Mouse (Mus musculus) erythroid progenitor cell, adult 5-6 weeks (primary cell): Measurements from ENCODE around the gene Glt6d1. TPM values are rescaled to one million over a fixed set of nuclear protein-coding genes. Genes with fewer than 3 reads are reported as not detected.

ENCODE experiments used
- ATAC-seq: replicated peaks from 2 replicates; pipeline ENCODE4 v1.8.0; 2016; ENCODE audit warnings: moderate number of reproducible peaks, mild to moderate bottlenecking, moderate TSS enrichment, inconsistent platforms; ENCODE audit not compliant: poor library complexity, low FRiP score, severe bottlenecking
- total RNA-seq, 2 experiments: library from RNA; stranded (forward) in 1 of 2; stranded (reverse) in 1 of 2; fragments of 150-400 nt in 1 of 2; fragments of 186-747, 209-891 nt in 1 of 2; gene quantifications; 2 replicates each; pipeline versions ENCODE4 v1.2.3 to v1.2.4; 2015 to 2017; ENCODE audit warnings: low replicate concordance in 2 of 2

Glt6d1 gene
- total RNA-seq, 2 experiments from 2014 or later, result not detected

DNA sequence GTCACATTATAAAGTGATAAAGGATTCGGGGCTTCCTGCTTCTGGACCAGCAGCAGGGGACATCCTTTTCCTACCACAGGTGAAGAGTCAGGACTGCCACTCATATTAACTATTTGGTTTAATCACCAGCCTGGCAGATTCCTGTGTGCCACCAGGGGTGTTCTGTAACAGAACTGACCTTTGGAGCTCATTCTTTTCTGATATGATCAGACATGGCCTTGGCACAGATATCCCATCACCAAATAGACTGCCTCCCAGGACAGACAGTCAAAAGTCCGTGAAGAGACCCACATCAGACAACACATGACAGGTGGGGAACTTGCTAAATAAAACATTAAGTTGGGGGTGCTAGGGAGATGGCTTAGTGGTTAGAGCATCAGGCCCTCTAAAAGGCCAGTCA, 3.9 kb downstream of the Glt6d1 start:
- ATAC-seq, result no peak

DNA sequence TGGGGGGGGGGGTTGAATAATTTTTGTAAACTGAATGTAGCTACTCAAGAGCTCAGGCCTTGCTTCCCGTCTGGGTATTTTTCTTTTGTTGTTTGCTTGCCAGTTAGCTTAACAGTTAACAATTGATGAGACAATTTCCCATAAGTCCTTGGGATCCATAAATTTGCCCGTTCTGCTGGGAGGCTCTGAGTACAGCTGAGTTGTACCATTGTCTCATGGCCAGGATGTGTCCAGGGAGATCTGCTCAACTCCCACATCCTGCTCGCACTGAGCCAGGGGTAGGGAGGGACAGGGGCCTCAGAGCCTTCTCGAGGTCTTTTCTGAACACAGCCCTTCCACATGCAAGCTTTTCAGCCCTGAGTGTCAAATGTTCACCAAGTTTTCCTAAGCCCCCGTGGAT, 17.6 kb downstream of the Glt6d1 start:
- ATAC-seq, result no peak

DNA sequence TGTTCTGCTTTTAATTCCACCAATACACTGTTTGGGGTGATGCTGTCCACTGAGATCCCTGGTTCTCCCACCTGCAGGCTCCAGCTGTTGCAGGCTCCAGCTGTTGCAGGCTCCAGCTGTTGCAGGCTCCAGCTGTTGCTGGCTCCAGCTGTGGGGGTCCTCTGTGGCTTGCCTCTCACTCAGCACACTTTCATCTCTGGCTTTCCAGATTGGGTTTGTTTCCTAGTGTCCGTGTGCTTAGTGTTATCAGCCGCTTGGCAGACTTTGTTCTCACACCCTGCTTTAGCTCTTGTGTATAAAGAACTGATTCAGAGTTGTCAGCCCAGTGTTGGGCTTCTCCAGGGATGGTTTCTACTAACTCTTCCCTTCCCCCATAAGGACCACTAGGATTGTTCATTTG, 18.0 kb downstream of the Glt6d1 start:
- ATAC-seq, result no peak

DNA sequence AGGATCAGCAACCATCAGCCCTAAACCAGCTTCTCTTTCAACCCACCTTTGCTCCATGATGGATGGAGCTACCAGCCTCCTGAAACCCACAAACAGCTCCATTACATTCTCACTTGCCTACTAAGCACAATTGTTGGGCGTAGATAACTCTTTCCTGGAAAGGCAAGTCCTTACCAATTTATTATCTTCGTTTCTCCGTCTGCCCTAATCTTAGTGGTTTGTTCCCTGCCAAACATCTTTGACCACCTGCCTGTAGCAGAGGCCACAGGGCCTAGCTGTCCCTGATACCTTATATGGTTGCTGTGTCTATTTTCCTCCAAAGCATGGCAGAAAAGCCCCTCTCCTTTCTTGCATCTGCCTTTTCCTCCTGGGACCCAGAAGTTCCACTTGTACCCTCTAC, 26.6 kb downstream of the Glt6d1 start:
- no peak for ATAC-seq

DNA sequence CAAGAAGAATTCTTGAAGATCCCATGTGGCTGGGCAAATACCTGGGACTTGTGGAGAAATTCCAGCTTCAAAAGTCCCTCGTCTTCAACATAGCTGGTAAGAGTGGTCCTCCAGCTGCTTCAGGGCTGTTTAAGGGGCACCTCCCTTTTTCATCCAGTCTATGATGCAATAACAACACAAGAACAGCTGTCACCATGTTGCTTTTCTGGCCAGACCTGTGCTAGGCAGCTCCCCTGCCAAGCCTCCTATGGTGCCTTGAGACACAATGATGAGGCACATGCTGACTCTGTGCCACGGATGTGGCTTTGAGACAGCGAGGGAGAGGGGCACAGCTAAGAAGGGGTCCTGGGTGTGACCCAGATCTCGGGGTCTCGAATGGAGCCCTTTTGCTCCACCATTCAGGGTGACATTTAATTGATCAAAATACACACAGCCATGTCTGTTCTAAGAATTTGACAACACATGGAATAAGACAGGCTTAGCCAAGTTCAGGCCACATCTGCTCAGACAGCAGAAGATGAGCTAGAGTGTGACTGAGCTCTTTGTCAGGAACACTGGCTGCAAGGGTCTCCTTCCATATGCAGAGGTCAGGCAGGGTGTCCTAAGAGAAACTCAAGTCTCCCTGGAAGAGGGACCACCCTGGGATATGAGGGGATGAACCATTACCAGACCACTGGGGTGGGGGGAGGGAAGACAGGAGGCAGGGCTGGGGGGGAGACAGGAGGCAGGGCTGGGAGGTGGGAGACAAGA, 29.9 kb downstream of the Glt6d1 start:
- no peak for ATAC-seq

DNA sequence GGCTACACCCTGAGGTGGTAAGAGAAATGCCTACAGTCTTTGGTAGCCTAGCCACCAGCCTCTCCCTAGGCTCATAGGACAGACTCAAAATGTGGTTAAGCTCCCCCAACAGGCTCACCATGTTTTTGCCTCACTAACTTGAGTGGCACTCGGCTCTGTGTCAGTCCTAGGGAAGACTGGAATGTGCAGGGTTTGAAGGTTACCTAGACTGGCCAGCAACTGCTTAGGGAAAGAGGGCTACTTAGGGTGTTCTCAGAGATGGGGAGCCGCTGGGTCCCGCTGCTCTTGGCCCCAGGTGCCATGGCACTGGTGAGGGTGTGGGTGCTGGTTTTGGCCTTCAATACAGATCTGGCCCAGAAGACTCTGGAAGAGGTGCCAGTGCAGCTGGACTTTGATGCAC, 33.7 kb downstream of the Glt6d1 start, which contains the start of gene Gm13539:
Gene Gm13539, plus strand, starts transcription at position 301 of the 400 bp plus-strand sequence.
- no peak for ATAC-seq

DNA sequence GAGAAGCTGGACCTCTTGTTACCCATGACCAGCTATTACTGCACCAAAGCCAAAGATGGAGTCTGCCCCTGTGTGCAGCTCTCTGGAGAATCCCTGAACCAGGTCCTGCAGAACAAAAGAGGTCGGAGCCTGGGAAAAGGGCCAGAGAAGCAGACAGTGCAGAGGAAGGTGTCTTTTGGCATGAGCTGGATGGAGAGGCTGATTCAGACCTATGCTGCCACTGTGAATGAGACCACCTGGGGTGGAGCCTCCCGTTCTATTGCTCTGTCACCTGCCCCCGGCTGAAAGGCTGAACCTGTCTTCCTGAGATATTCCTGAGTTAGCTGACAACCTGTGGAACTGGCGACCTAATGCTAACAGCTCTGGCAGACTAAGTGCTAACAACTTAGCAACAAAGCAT, 34.7 kb downstream of the Glt6d1 start:
- ATAC-seq, result no peak

DNA sequence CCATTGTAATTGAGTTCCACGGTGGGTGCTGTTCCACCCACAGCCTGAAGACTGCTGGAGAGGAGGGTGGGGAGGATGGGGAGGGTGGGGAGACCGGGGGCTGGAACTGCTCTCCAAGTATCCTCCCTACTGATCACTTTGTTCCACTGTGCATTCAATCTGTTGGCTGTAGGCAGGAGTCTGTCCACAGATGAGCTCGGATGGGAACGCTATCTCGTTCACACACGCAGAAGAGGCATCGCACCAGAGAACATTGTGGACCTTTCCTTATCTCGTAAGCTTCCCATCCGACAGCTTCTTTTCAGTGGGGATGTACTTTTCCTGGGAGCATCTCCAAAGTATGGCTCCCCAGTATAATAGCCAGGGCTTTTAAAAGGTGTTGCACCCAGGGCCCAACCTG, 36.6 kb downstream of the Glt6d1 start:
- ATAC-seq, result no peak

DNA sequence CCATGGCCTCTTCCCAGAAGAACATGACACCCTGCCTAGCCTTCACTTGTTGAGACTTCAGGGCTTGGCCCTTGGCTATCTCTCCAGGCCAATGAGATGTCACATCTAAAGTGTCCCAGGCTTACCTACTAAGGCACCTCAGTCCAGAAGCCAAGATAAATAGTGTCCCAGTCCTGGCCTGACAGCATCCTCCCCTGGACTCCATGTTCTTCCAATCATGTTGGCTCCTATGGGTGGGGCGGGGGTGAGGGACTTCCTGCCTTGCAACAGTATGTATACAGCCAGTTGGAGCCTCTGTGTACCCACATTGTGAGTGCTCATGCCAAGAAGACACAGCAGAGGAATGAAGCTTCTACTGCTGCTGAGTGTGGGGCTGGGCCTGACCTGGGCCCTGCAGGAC, 38.9 kb downstream of the Glt6d1 start, which contains the start of gene Lcn11:
Gene Lcn11, plus strand, starts transcription at position 301 of the 400 bp plus-strand sequence.
- ATAC-seq, result no peak

DNA sequence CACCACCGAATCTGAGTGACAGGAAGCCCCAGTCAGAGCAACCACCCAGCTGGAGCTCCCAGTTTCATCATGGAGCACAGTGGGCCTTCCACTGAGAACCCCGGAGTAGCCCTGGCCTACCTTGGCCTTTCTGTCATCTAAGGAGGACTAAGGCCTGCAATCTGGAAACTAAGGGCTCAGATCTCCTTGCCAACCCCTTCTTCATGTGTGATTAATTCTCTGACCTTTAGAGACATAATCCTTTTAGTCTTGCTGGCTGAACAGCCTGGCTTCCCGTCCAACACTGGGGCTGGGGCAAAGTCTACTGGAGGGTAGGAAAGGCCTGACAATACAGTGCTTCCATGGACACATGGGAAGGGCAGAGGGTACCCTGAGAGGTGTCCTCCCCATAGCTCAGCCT, 39.7 kb downstream of the Glt6d1 start:
- ATAC-seq, result no peak

DNA sequence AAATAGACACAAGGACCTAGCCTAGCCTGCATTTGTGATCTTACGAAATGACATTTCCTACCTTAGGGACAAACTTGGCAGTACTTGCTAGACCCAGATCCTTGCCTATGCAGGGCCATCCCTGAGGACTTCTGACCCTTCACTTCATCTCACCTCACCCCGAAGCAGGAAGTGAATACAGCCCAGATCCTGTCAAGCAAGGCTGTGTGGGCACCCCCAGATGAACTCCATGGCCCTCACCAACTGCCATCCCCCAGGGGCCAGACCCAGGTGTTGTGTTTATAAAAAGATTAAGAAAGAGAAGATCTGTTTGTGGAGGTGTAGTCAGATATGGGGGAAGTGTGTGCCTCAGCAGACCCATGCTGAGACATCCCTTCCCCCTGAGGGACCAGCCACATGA, 41.0 kb downstream of the Glt6d1 start:
- no peak for ATAC-seq

DNA sequence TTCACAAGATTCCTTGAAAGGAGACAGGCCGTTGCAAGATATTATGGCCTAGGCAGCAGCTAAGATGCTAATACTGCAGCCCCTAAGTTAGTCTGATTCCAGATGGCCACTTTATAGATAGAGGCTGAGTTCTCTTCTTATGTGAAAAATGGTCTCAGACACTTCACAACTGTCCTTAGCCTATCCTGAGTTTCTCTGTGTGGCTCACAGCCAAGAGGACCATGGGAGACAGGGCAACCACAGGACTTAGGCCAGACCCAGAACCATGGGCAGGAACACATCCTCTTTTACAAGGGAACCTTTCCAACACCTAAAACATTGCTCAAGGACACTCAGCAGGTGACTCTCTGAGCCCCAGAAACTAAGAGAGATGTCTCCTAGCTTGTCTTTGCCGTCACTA, 42.1 kb downstream of the Glt6d1 start:
- ATAC-seq, result no peak

DNA sequence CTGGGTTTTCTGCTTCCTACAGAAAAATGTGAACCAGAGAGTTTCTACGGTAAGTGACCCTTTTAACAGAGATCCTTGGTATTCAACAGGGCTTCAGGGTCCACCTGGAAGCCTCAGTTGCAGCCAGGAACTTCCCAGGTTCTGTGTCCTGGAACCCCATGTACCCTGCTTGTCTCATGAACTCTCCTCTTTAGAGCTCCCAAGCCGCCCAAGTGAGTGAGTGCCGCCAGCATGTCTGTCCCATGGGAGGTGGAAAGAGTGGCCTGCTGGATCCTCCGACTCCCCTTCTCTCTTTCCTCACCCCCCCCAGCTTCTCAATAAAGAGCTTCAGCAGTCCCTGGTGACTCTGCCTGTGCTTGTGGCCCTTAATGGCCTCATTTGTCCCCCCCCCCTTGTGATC, 47.9 kb downstream of the Glt6d1 start:
- no peak for ATAC-seq

DNA sequence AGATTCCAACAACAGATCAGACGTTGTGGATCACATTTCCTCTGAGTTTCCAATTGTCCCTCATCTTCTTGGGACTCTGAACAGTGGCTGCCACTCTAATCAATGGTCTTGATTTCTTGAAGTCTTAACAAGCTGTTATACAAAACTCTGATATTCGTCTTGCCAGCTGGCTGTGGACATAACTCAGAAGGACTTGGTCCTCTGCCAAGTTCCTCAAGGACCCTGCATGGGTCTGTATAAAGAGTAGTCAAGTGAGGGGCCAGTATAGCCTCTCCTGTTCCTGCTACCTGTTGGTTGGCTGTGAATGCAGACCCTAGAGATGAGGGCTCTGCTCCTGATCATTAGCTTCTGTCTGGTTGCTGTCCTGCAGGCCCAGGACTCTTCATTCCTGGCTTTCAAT, 50.4 kb downstream of the Glt6d1 start, which contains the start of gene Lcn3:
Gene Lcn3, plus strand, starts transcription at position 301 of the 400 bp plus-strand sequence.
- ATAC-seq, result no peak

DNA sequence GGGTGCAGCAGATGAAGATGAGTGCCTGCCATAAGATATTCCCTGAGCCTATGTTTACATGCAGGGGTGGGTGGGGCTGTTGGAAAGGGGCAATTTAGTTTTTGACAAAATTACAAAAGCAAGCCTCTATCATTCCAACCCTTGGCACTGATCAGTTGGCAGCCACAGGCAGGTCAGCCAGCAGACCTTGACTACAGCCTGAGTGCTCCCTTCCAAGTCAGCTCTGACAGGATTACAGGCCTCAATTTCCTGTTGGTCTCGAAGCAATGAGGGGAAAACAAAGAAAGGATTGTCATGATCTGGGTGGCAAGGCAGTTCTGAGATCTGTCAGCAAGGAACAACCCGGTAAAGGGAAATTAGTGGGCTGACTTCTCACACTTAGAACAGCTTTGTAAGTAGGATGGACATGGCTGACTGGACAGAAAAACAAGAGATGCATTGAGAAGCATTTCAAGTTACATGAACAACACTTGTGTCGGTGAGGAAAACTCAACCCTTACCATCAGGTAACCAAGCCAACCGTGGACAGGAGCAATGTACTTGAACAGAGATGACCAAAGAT, 57.5 kb downstream of the Glt6d1 start:
- no peak for ATAC-seq

DNA sequence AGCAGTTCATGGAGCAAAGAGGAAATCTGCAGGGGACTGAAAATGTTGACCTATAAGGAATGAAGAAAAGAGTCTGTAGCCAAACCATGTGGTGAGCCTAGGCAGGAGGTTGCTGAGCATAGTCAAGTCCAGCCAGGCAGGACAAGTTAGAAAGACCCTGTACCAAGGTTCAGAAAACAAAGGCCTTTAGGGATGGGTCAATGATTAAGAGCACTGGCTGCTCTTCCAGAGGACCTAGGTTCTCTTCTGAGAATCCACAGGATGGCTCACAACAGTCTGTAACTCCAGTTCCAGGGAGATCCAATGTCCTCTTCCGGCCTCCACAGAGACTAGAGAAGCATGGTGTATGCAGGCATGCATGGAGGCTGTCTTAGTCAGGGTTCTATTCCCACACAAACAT, 61.4 kb downstream of the Glt6d1 start:
- ATAC-seq, result no peak

Other genes with a start within 250 kb of the Glt6d1 start
- gene Mamdc4, start 241.0 kb downstream of the Glt6d1 start, total RNA-seq (2015; ENCODE audit: low replicate concordance), result 0.72 TPM in 1 of 2 replicates, not detected in the other
- 2.6 TPM in 1 of 2 replicates, not detected in the other for gene Mamdc4, start 241.0 kb downstream of the Glt6d1 start, total RNA-seq (2017; ENCODE audit: low replicate concordance)
- gene Phpt1, start 240.6 kb downstream of the Glt6d1 start, total RNA-seq (2015; ENCODE audit: low replicate concordance), result 3.6 TPM in 1 of 2 replicates, not detected in the other
- gene Phpt1, start 240.6 kb downstream of the Glt6d1 start, total RNA-seq (2017; ENCODE audit: low replicate concordance), result 1.1 TPM in 1 of 2 replicates, not detected in the other
- 0.36 TPM in 1 of 2 replicates, not detected in the other for gene Ajm1, start 234.1 kb downstream of the Glt6d1 start, total RNA-seq (2015; ENCODE audit: low replicate concordance)
- not detected in 2 replicates for gene Ajm1, start 234.1 kb downstream of the Glt6d1 start, total RNA-seq (2017; ENCODE audit: low replicate concordance)
- 6.5 and 23.1 TPM in 2 replicates for gene Rabl6, start 207.3 kb downstream of the Glt6d1 start, total RNA-seq (2015; ENCODE audit: low replicate concordance)
- 9.3 and 20.5 TPM in 2 replicates for gene Rabl6, start 207.3 kb downstream of the Glt6d1 start, total RNA-seq (2017; ENCODE audit: low replicate concordance)
- not detected in 2 replicates for gene Ccdc183, start 198.2 kb downstream of the Glt6d1 start, total RNA-seq (2015; ENCODE audit: low replicate concordance)
- not detected in 2 replicates for gene Ccdc183, start 198.2 kb downstream of the Glt6d1 start, total RNA-seq (2017; ENCODE audit: low replicate concordance)
- 26.3 TPM in 1 of 2 replicates, not detected in the other for gene Tmem141, start 193.8 kb downstream of the Glt6d1 start, total RNA-seq (2015; ENCODE audit: low replicate concordance)
- 5.5 TPM in 1 of 2 replicates, not detected in the other for gene Tmem141, start 193.8 kb downstream of the Glt6d1 start, total RNA-seq (2017; ENCODE audit: low replicate concordance)
- gene Fcna, start 187.8 kb downstream of the Glt6d1 start, total RNA-seq (2015; ENCODE audit: low replicate concordance), result 85.1 and 103 TPM in 2 replicates
- 28.7 and 55.7 TPM in 2 replicates for gene Fcna, start 187.8 kb downstream of the Glt6d1 start, total RNA-seq (2017; ENCODE audit: low replicate concordance)
- not detected in 2 replicates for gene Lcn8, start 162.7 kb downstream of the Glt6d1 start, total RNA-seq (2015; ENCODE audit: low replicate concordance)
- gene Lcn8, start 162.7 kb downstream of the Glt6d1 start, total RNA-seq (2017; ENCODE audit: low replicate concordance), result not detected in 2 replicates
- not detected in 2 replicates for gene Lcn5, start 157.9 kb downstream of the Glt6d1 start, total RNA-seq (2015; ENCODE audit: low replicate concordance)
- not detected in 2 replicates for gene Lcn5, start 157.9 kb downstream of the Glt6d1 start, total RNA-seq (2017; ENCODE audit: low replicate concordance)
- gene Lcn6, start 139.1 kb downstream of the Glt6d1 start, total RNA-seq (2015; ENCODE audit: low replicate concordance), result not detected in 2 replicates
- gene Lcn6, start 139.1 kb downstream of the Glt6d1 start, total RNA-seq (2017; ENCODE audit: low replicate concordance), result not detected in 2 replicates
- not detected in 2 replicates for gene Lcn10, start 133.1 kb downstream of the Glt6d1 start, total RNA-seq (2015; ENCODE audit: low replicate concordance)
- not detected in 2 replicates for gene Lcn10, start 133.1 kb downstream of the Glt6d1 start, total RNA-seq (2017; ENCODE audit: low replicate concordance)
- gene Obp2a, start 115.8 kb downstream of the Glt6d1 start, total RNA-seq (2015; ENCODE audit: low replicate concordance), result not detected in 2 replicates
- gene Obp2a, start 115.8 kb downstream of the Glt6d1 start, total RNA-seq (2017; ENCODE audit: low replicate concordance), result not detected in 2 replicates
- gene Bmyc, start 109.1 kb downstream of the Glt6d1 start, total RNA-seq (2015; ENCODE audit: low replicate concordance), result 2.5 and 3.2 TPM in 2 replicates
- gene Bmyc, start 109.1 kb downstream of the Glt6d1 start, total RNA-seq (2017; ENCODE audit: low replicate concordance), result not detected in 2 replicates
- not detected in 2 replicates for gene Obp2b, start 78.8 kb downstream of the Glt6d1 start, total RNA-seq (2015; ENCODE audit: low replicate concordance)
- gene Obp2b, start 78.8 kb downstream of the Glt6d1 start, total RNA-seq (2017; ENCODE audit: low replicate concordance), result not detected in 2 replicates
- not detected in 2 replicates for gene Lcn3, start 50.3 kb downstream of the Glt6d1 start, total RNA-seq (2015; ENCODE audit: low replicate concordance)
- not detected in 2 replicates for gene Lcn3, start 50.3 kb downstream of the Glt6d1 start, total RNA-seq (2017; ENCODE audit: low replicate concordance)
- gene Lcn11, start 38.8 kb downstream of the Glt6d1 start, total RNA-seq (2015; ENCODE audit: low replicate concordance), result not detected in 2 replicates
- not detected in 2 replicates for gene Lcn11, start 38.8 kb downstream of the Glt6d1 start, total RNA-seq (2017; ENCODE audit: low replicate concordance)
- not detected in 2 replicates for gene Gm13539, start 33.6 kb downstream of the Glt6d1 start, total RNA-seq (2015; ENCODE audit: low replicate concordance)
- not detected in 2 replicates for gene Gm13539, start 33.6 kb downstream of the Glt6d1 start, total RNA-seq (2017; ENCODE audit: low replicate concordance)
- gene Lcn9, start 7.3 kb upstream of the Glt6d1 start, total RNA-seq (2015; ENCODE audit: low replicate concordance), result not detected in 2 replicates
- not detected in 2 replicates for gene Lcn9, start 7.3 kb upstream of the Glt6d1 start, total RNA-seq (2017; ENCODE audit: low replicate concordance)
- gene Sohlh1, start 31.4 kb upstream of the Glt6d1 start, total RNA-seq (2015; ENCODE audit: low replicate concordance), result not detected in 2 replicates
- not detected in 2 replicates for gene Sohlh1, start 31.4 kb upstream of the Glt6d1 start, total RNA-seq (2017; ENCODE audit: low replicate concordance)
- not detected in 2 replicates for gene Kcnt1, start 47.9 kb upstream of the Glt6d1 start, total RNA-seq (2015; ENCODE audit: low replicate concordance)
- gene Kcnt1, start 47.9 kb upstream of the Glt6d1 start, total RNA-seq (2017; ENCODE audit: low replicate concordance), result not detected in 2 replicates
- 18.9 and 31.4 TPM in 2 replicates for gene Camsap1, start 167.4 kb upstream of the Glt6d1 start, total RNA-seq (2015; ENCODE audit: low replicate concordance)
- gene Camsap1, start 167.4 kb upstream of the Glt6d1 start, total RNA-seq (2017; ENCODE audit: low replicate concordance), result 67.6 and 93.3 TPM in 2 replicates
- 1,305 and 1,318 TPM in 2 replicates for gene Ubac1, start 205.9 kb upstream of the Glt6d1 start, total RNA-seq (2015; ENCODE audit: low replicate concordance)
- 1,008 and 1,122 TPM in 2 replicates for gene Ubac1, start 205.9 kb upstream of the Glt6d1 start, total RNA-seq (2017; ENCODE audit: low replicate concordance)